Mouse (Mus musculus) ES-E14 (cell line): ENCODE results near the gene Cdkn2aipnl.

Experiments used
- CHD2 ChIP-seq: IDR thresholded peaks from 2 replicates; pipeline ENCODE4 v1.6.1; 2014; ENCODE audit warnings: mild to moderate bottlenecking, low read depth, low read length, inconsistent platforms
- MAFK ChIP-seq: IDR thresholded peaks from 2 replicates; pipeline ENCODE4 v1.6.1; 2014; ENCODE audit warnings: mild to moderate bottlenecking, low read depth, low read length, inconsistent platforms; ENCODE audit not compliant: insufficient read depth
- ZC3H11A ChIP-seq: IDR thresholded peaks from 2 replicates; pipeline ENCODE4 v1.6.1; 2012; ENCODE audit warnings: low read depth, mild to moderate bottlenecking, inconsistent platforms, low read length, borderline replicate concordance

DNA sequence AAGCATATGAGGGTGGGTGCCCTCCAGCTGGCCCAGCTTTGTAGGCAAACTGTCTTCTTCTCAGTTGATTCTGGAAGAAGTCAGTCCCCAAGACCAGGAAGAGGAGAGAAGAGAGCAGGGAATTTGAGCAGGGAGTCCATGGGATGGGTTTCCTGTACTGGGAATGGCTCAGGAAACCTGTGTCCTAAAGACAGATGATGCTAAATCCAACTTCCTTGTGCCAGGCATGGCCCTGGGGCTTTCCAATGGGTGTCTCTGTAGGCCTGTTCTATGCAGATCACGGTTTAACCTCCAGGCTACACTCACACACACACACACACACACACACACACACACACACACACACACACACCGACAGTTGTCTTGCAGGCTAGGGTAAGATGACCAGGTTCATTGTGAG lies 48.9 kb upstream of the Cdkn2aipnl start:
- TF ChIP-seq ZC3H11A (no peak), MAFK (no peak), CHD2 (no peak)
